Mouse (Mus musculus) sigmoid colon, adult 10 weeks (tissue): Measurements from ENCODE around the gene Slc39a2. TPM values are rescaled to one million over a fixed set of nuclear protein-coding genes. Genes with fewer than 3 reads are reported as not detected.

Source experiments
- polyA plus RNA-seq: library from polyadenylated mRNA; stranded (reverse); fragments of 350-450 nt; fragmentation: Illumina TruSeq; extraction: RNeasy Lipid Tissue Mini Kit (QIAGEN cat#74804); gene quantifications from one replicate; pipeline ENCODE4 v1.2.3, GENCODE M21; 2014; ENCODE audit warnings: low read depth, low replicate concordance

Slc39a2 gene
- 1.6 TPM for polyA plus RNA-seq

GRCm38 (mm10) chr14:51892191-51892939 lies at the start of gene Slc39a2:
Slc39a2 (plus strand) TSS chr14:51892889.

GRCm38 (mm10) chr14:51853399-51853798 lies 39.3 kb upstream of the Slc39a2 start, which contains the start of gene Ear6:
Ear6 (plus strand) TSS chr14:51853699.

GRCm38 (mm10) chr14:51884598-51885331 lies 7.9 kb upstream of the Slc39a2 start, which contains the start of gene Mettl17:
Mettl17 (plus strand) TSS chr14:51884842.

GRCm38 (mm10) chr14:51913960-51914762 lies 21.5 kb downstream of the Slc39a2 start, which contains the start of gene Ndrg2:
Ndrg2 (minus strand) TSS chr14:51914158.

GRCm38 (mm10) chr14:51918125-51918524 lies 25.4 kb downstream of the Slc39a2 start, which contains the start of gene Tppp2:
Tppp2 (plus strand) TSS chr14:51918425.

GRCm38 (mm10) chr14:51922571-51922865 lies 29.8 kb downstream of the Slc39a2 start, which contains the start of gene Rnase13:
Rnase13 (minus strand) TSS chr14:51922773.

Other genes with a start within 250 kb of the Slc39a2 start
- not detected for gene Gm17079, start 197.4 kb upstream of the Slc39a2 start, polyA plus RNA-seq
- not detected for gene Gm5800, start 175.7 kb upstream of the Slc39a2 start, polyA plus RNA-seq
- gene Ang4, start 119.3 kb upstream of the Slc39a2 start, polyA plus RNA-seq, result 194 TPM
- gene AY358078, start 92.8 kb upstream of the Slc39a2 start, polyA plus RNA-seq, result 0.32 TPM
- not detected for gene Ear6, start 39.2 kb upstream of the Slc39a2 start, polyA plus RNA-seq
- gene Mettl17, start 8.0 kb upstream of the Slc39a2 start, polyA plus RNA-seq, result 11.0 TPM
- 246 TPM for gene Ndrg2, start 21.3 kb downstream of the Slc39a2 start, polyA plus RNA-seq
- gene Tppp2, start 25.5 kb downstream of the Slc39a2 start, polyA plus RNA-seq, result not detected
- not detected for gene Rnase13, start 29.9 kb downstream of the Slc39a2 start, polyA plus RNA-seq
- 6.1 TPM for gene Arhgef40, start 91.8 kb downstream of the Slc39a2 start, polyA plus RNA-seq
- 3.0 TPM for gene Tmem253, start 122.8 kb downstream of the Slc39a2 start, polyA plus RNA-seq
- 1.7 TPM for gene Zfp219, start 127.8 kb downstream of the Slc39a2 start, polyA plus RNA-seq
- gene Olfr221, start 149.6 kb downstream of the Slc39a2 start, polyA plus RNA-seq, result not detected
- gene Hnrnpc, start 211.1 kb downstream of the Slc39a2 start, polyA plus RNA-seq, result 368 TPM
- 5.5 TPM for gene Rpgrip1, start 217.8 kb downstream of the Slc39a2 start, polyA plus RNA-seq